Mouse (Mus musculus) retina, embryonic 14.5 days (tissue): ENCODE measurements around the gene Gm20604.

Experiments
- DNase-seq: peaks from one replicate; pipeline ENCODE4 v3.0.0-alpha.2; 2015; ENCODE audit warnings: low spot score

Gm20604 gene

DNA sequence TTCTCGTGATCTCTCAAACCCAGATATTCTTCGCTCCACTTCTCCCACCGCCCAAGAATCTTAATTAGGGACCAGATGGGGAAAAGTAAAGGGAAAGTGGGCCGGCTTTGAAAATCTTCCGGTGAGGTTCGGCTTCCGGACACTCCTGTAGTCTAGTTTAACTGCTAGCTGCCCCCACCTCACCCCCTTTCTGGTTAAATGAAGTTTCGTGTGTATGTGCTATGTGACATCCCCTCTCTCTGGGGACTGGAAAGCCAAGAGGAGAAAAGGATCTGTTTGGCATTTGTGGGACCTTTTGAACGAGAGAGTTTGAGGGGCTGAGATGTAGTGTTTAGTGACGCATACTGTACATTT is at the start of gene Gm20604:
Gm20604 (minus strand) TSS at position 270 of the 354 bp plus-strand sequence.
- DNase-seq = no peak

DNA sequence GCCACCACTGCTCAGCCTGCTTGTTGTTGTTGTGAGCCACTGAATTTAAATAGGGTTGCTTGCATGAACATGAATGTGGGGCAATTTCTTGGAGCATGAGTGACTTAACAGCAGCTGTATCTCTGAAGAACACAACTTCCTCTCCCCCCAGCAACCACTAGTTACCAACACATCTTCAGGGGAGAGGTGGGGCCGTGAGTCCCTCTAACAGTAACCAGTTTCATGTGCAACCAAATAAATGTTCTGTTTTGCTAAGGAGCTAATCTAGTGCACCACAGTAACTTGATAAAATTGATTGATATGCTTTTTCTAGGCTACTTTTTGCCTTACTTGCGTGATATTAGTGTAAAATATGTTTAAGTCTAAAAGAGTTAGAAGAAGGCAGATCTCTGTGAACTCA is 41.1 kb upstream of the Gm20604 start:
- DNase-seq = no peak

DNA sequence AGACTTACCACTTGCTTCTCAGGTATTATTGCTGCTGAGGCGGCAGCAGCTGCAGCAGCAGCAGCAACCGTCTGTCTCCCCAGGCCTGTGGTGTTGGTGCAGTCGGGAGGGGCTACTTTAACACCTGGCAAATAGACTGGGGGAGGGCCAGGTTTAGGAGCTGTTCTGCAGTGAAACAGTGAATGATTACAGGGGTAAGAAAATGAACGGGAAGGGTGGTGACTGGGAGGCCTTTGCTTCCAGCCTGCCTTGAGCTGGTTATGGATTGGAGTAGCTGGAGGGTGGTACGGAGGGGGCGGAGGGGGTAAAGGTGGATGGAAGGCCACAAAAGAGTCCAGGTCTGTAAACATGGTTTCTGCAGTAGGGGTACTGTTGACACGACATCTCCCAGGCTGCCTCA is 29.5 kb upstream of the Gm20604 start:
- DNase-seq = no peak

DNA sequence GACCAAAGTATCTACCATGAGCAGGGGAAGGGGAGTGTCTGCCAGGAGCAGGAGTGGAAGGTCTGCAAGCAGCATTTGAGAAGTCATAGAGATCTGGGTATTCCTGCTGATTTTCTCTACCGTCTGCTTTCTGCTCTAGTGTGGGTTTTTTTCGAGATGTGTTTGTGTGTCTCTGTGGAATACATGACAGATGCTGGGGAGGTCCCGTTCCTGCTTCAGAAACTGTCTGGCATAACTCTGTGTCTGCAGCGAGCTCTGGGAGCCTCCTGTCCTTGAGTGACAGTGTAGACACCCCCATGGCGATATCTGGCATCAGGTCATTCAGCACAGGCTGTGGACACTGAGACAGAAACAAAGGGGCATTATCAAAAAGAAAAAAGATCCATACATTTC is 27.1 kb upstream of the Gm20604 start:
- no peak for DNase-seq

DNA sequence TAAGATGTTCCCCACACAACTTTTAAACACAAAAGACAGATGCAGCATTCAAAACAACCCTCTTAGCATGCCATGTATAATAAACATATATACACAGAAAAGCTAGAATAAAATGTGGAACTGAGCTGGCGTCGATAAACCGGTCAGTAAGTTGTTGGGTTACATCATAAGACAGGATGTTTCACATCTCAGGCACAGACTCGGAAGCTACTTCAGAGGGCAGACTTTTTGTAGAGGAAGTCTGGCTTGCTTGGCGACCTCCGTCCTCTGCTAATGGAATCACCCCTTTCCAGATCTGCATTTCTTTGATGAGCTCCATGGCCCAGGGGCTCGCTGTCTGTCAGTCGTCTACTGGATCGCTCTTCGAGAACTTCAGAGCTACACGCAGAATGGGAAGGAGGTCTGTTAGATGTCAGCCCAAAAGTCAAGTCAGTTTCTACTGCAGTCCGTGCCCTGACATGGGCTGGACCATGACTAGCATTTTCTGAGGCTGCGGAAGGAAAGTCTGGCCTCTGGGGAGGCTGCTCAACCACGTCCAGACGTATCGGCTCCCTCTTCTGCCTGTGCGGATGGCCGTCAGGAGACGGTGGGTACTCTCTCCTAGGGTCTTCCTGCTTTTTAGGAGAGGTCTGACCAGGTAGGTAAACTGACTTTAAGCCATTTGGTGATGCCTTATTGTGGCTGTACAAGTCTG is 26.6 kb upstream of the Gm20604 start:
- no peak for DNase-seq

DNA sequence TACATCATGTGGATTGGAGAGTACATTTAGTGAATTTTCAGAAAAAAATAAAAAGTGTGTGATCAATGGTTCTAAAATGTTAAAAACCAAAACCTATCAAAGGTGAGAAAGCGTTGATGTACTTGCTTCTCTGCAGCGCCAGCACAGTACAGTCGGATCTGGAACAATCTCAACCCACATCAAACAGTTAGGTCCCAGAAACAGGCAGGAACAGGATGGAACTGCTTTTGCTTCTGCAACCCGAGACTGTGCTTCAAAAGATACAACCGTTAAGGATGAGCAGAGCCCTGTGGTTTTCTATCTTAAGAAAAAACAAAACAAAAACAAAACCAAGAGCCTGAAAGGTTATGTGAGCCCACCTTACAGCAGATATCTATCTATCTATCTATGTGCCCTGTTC is 24.4 kb upstream of the Gm20604 start:
- no peak for DNase-seq

DNA sequence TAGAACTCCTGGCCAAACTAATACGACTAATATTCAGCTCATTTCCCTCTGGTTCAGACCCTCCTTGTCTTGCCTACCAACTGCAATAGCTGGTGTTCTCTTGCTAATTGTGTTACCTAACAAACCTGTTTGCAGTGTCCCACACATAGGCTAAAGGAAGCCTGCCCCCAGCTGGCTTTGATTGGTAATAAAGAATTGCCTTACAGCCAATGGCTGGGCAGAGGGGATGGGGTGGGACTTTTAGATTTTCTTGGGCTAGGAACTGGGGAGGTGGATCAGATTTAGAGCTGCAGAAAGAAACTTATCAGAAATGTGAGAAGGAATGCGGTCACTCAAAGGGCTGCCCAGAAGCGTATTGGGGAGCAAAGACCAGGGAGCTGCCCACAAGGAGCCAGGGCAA is 21.0 kb upstream of the Gm20604 start:
- DNase-seq = peak; percentile 18

DNA sequence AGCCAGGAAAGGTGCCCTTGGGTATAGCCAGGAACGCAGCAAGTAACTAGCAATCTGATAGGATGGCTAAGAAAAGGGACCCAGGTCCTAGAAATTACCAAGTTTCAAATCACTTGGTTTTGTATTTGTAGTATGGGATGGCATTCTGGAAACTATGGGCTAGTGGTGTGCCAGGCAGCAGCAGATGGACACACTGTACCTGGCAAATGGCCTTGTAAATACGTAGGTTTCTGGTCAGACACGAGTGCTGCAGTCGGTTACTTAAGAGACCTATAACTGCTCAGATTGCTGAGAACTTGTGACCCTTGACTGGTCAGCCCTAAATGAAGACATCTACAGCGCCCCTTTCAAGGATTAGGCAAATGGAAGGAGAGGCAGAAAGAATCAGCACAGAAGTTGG is 19.7 kb upstream of the Gm20604 start:
- DNase-seq = no peak

DNA sequence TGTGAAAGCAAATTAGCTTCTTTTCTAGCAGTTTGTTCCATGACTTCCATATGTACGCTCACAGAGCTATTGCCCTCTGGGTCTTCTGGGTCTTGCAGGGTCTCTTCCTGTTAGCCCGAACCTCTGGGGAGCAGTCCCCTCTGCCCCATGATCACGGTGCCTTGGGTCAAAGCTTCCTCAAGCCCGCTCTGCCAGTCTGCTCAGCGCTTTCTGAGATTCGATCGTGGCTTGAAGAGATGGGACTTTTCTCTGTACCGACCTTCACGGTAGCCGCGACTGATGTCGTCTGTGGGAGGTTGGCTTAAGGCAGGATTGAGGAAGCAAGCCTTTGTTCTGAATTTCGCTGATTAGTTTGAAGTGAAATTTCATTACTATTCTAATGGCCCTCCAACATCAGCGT is 17.6 kb upstream of the Gm20604 start:
- DNase-seq = no peak

DNA sequence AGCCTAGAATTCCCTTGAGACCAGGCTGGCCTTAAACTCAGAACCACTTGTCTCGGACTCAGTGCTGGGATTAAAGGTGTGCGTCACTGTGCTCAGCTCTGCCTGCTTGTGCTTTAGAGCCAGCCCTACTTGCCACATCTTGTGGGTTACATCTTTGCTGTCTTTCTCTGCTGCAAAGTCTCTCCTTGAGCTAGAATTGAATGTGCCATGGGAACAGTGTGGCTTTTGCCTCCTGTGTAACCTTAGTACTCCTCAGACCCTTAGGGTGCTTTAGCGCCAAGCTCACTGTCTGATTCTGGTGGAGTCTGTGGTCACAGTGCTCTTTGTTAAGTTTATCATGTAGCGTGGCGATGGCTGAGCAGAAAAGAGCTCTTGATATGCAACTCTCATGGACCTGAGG is 14.2 kb upstream of the Gm20604 start:
- DNase-seq = no peak

DNA sequence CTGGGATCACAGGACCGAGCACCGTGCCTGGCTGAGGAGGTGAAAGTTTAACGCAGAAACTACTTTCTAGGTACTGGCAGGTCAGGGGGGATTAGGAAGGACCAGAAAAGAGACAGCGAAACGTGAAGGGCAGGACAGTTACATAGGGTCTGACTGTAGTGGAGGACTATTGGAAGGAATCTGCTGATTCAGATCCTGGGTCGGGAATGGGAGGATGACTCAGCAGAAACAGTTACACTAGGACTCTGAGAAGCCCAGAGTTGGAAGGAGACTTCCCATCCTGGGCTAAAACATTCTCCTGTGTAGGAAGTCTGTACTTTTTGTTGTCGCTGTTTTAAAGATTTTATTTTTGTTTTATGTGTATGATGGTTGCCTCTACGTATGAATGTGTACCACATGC is 13.1 kb upstream of the Gm20604 start:
- DNase-seq = no peak

DNA sequence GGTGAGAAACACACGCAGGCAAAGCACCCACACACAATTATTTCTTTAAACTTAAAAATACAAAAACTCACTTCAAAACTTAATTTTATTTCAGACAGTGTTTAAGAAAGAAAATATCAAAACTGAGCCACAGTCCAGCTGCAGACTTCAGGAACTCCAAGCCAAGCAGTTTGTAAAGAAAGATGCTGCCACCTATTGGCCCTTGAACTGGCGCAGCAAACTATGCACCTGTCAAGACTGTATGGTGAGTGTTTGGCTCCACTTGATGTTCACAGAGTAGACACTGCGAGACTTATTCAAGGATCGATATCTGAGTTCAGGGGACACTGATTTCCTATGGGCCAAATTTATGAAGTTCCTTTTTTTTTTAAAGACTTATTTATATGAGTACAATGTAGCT is 10.5 kb upstream of the Gm20604 start:
- peak; percentile 9 for DNase-seq

DNA sequence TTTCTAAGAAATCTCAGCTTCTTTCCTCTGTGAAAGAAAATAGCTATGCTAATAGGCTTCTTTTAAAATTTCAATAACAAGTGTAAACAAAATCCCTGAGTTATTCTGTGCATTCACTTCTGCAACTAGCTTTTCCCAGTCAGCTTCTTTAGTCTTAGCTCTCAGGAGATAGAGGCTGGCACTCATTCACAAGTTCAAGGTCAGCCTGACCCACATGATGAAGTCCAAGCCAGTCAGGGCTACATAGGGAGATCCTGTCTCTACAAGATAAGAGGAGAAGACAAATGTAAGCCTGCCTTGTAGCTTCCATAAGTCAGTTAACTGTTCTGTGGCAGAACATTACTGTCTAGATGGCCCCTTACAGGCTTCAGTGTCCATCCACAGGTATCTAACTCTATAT is 5.2 kb upstream of the Gm20604 start:
- no peak for DNase-seq

DNA sequence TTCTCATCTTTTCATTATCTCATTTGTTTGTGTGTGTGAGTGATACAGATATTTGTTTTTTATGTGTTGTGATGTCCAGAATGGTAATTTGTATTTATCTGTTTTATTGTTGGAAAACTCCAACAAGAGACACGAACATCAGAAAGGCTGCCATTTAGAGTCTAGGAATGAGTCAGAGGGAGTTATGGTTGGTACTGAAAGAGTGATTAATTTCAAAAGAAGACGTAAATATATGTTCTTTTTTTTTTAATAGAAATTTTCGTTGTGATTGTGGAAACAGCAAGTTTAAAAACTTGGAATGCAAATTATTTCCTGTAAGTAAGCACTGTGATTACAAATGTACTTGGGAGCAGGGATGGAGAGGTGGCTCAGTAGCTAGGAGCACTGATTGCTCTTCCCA is 3.2 kb upstream of the Gm20604 start:
- no peak for DNase-seq

DNA sequence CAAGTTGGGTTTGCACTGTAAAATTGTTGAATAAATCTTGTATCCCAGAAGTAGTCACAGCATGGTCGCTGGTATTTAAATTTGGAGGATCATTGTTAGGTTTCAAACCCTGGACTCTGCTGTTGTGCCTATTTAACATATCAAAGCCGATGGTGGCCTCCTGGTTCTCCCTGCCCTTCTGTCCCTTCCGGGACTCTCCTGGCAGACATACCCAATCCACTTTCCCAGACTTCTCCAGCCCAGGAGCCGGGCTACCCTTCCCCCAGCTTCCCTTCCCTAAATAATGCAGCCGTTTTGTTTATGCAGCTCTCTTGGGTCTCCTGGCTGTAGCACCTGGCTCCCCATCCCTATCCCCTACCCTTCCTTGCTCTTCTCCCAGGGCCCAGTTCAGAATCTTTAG is 464 bp upstream of the Gm20604 start:
- no peak for DNase-seq

DNA sequence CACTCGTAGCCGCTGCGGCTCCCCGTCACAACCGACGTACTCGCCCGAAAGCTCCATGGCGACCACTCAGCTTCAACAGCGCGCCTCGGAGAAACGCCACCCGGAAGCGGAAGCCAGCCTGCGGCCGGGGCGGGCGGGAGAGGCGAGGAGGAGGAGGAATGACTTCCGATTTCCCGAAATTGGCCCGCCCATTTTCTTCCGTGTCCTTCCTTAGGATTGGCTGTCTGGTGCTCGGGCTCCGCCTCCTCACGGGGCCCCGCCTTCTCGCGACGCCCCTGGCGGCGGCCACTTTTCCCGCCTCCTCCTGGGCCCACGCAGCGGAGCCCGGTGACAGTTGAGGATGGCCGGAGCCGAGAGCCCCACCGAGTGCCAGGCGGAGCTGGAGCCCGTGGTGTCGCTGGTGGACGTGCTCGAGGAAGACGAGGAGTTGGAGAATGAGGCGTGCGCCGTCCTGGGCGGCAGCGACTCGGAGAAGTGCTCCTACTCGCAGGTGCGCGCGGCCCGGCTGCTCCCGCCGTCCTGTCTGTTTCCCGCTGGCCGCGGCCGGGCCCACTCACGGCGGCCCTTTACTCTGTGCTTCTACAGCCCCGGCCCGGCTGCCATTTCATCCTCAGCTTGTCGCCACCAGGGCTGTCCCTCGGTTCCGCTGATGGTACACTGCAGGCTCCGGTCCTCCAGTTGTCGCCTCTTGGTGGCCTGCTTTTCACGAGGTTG is 626 bp downstream of the Gm20604 start, which contains the start of the genes Gm28051, Gon7 and Ubr7:
Gm28051 (minus strand) TSS at position 77 of the 714 bp plus-strand sequence.
Gon7 (minus strand) TSS at position 115 of the 714 bp plus-strand sequence.
Ubr7 (plus strand) TSS at position 279 of the 714 bp plus-strand sequence.
- DNase-seq = peak; percentile 97

DNA sequence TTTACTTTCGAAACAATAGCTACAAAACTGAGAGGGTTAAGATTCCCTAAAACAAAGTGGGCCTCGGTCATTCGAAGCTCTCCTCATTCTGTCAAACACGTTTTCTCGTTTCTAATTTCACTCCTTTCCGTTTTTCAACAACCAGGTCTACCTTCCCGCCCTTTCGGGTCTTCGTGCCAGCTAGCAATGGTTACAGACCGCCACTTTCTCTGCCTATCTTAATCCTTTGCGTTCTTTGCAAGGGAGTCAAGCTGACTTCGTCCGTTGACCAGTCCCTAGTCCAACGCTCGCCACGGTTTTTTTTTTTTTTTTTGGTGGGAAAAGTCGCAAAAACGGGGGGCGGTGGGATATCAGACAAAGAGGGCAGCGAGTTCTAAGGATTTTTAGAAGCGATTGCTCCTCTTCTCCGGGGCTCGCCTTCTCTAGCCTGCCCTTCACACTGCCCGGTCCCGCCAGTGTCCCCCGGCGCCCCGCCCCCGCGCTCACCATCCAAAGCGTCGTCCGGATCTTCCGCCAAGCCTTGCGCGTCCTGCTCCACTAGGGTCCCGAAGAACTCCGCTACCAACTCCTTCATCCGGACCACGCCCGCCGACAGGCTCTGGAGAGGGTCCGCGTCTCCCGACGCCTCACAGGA is 1.3 kb downstream of the Gm20604 start:
- no peak for DNase-seq

DNA sequence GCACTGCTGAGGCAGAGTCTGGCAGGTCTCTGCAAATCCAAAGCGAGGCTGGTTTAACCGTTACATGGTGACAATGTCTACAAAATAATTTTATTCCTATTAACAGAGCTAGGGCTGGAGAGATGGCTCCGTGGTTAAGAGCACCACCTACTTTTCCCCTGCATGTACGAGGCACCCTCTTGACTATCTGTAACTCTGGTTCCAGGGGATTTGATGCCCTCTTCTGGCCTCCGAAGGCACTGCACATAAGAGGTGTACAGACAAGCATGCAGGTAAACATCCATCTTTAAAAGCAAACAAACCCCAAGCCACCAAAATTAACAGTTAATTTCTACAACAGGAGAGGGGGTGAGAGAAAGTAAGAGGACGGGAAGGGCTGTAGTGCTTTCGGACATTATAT is 2.2 kb downstream of the Gm20604 start:
- peak; percentile 21 for DNase-seq

DNA sequence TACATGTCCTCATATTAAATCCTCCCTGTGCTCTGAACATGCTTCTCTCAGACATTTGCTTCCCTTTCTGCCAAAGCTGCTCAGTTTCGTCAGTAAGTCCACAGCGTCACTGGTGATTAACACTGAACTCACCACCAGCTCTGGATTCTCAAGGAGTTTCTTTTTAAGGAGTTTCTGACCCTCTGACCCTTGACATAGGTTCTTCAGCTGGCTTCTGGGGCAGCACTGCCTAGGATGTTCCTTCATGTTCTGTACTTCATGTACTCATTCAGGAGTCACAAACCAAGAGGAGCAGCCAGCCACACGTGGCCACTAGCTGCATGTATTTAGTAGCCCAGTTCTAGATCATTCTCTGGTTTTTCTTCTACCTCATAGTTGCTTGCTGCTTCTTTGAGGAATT is 10.2 kb downstream of the Gm20604 start:
- no peak for DNase-seq

DNA sequence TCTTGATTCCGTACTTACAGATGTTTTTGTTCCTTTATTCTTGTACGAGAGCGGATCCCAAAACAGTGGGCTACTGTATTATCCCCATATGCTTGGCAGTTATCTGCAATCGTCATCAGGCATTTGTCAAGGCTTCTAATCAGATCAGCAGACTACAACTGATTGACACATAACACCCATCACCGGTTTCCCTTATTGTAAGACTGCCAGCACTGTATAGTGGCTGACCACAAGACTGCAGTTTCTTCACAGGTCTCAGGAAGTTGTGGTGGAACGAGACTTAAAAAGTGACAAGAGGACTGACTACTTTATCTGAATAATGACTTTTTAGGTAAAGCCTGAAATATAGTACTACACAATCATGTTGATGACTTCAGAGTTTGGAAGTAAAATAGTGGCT is 13.6 kb downstream of the Gm20604 start:
- no peak for DNase-seq

DNA sequence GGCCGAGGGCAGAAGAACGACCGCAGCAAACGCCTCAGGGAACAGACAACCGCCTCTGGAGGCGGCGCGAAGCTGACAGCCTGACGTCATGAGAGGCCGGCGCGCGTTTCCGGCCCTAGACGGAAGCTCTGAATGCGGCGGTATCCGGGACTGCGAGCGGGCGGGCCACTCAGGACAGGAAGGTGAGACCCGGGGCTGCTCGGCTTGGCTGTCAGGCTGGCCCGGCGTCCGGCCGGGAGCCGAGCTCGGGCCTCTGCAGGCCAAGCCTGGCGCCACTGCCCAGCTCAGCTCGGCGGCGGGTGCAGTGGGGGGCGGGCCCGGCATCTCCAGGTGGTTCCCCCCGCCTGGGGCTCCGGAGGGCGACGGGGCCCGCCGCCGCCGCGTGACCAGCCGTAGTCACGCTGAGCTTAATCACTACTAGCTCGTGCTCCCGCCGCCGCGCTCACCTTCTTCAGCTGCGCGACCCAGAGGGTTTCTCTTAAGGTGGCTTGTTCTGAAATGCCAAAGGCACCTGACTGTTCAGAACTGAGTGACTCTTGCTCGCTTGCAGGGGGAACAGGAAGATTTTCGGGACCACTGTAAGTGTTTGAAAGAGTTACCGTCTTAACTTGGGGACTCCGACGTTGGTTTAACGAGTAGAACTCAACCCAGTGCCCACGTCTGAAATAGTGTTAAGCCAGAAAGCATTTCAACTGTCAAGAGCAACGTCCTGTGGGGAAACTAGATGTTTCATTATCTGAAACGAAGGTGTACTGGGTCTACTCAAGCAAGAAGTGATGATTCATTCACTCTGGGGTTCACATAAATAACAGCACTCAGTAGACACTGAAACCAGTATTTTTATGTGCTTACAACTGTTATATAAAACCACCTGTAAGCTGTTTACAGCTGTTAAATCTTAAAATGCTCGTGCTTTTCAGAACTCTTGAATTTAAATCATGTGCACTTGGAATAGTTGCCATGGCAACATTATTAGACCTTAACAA is 14.6 kb downstream of the Gm20604 start, which contains the start of the genes Moap1 and Tmem251:
Moap1 (minus strand) TSS at position 73 of the 986 bp plus-strand sequence.
Tmem251 (plus strand) TSS at position 174 of the 986 bp plus-strand sequence.
- peak; percentile 92 for DNase-seq
